Mouse (Mus musculus) testis, adult 2 months (tissue): ENCODE results near the gene Ncam1. TPM values are rescaled to one million over a fixed set of nuclear protein-coding genes. Genes with fewer than 3 reads are reported as not detected.

Experiments used
- H3K27ac ChIP-seq: fragments of 200-500 bp; 2 replicates; pipeline ENCODE4 v1.5.1; 2012; ENCODE audit warnings: low read depth, low read length; ENCODE audit not compliant: control insufficient read depth, insufficient read depth
- H3K27me3 ChIP-seq: fragments of 200-500 bp; 2 replicates; pipeline ENCODE4 v1.6.1; 2012; ENCODE audit warnings: mild to moderate bottlenecking, low read length, moderate library complexity; ENCODE audit not compliant: control insufficient read depth, insufficient read depth
- H3K36me3 ChIP-seq: fragments of 200-500 bp; 2 replicates; pipeline ENCODE4 v1.6.1; 2012; ENCODE audit warnings: mild to moderate bottlenecking, low read length; ENCODE audit not compliant: control insufficient read depth, insufficient read depth
- H3K4me1 ChIP-seq: fragments of 200-500 bp; 2 replicates; pipeline ENCODE4 v1.6.1; 2012; ENCODE audit warnings: low read length; ENCODE audit not compliant: control insufficient read depth, insufficient read depth
- H3K4me3 ChIP-seq: fragments of 200-500 bp; 2 replicates; pipeline ENCODE4 v1.5.1; 2012; ENCODE audit warnings: low read depth, mild to moderate bottlenecking, low read length, moderate library complexity, mixed read lengths; ENCODE audit not compliant: control insufficient read depth
- CTCF ChIP-seq: fragments of 200-500 bp; IDR thresholded peaks from 2 replicates; pipeline ENCODE4 v1.5.1; 2012; ENCODE audit warnings: low read depth, mild to moderate bottlenecking, inconsistent platforms, low read length, moderate library complexity; ENCODE audit not compliant: control insufficient read depth, insufficient read depth, insufficient replicate concordance
- POLR2A ChIP-seq: fragments of 200-500 bp; IDR thresholded peaks from 2 replicates; pipeline ENCODE4 v1.6.1; 2012; ENCODE audit warnings: low read depth, mild to moderate bottlenecking, inconsistent platforms, low read length, moderate library complexity; ENCODE audit not compliant: control insufficient read depth
- polyA plus RNA-seq: library from polyadenylated mRNA; depleted of rRNA; stranded (reverse); fragments of >200 nt; gene quantifications from 2 replicates; pipeline ENCODE4 v1.2.3, GENCODE M21; 2012

The Ncam1 gene
- polyA plus RNA-seq, 1 experiment = 5.5 TPM

- H3K36me3 ChIP-seq = no peaks in the 10 kb centered on the region
- no peaks in the 10 kb centered on the region for H3K27me3 ChIP-seq
- H3K4me1 ChIP-seq = no peaks in the 10 kb centered on the region
- no peak overlapping the region for H3K4me3 ChIP-seq
- TF ChIP-seq CTCF = no peak
- TF ChIP-seq POLR2A = no peak
- no peak overlapping the region for H3K27ac ChIP-seq
Observed at GRCm38 (mm10) chr9:49618266-49618665, 180.5 kb downstream of the Ncam1 start.

GRCm38 (mm10) chr9:49617216-49617615 lies 181.5 kb downstream of the Ncam1 start:
- H3K4me3 ChIP-seq = no peak overlapping the region

GRCm38 (mm10) chr9:49612387-49612786 lies 186.3 kb downstream of the Ncam1 start:
- H3K36me3 ChIP-seq = no peaks in the 10 kb centered on the region
- no peak for TF ChIP-seq CTCF
- no peak for TF ChIP-seq POLR2A
- H3K4me1 ChIP-seq = no peaks in the 10 kb centered on the region
- H3K4me3 ChIP-seq = no peak overlapping the region
- H3K27ac ChIP-seq = no peak overlapping the region
- H3K27me3 ChIP-seq = no peaks in the 10 kb centered on the region

More at GRCm38 (mm10) chr9:49617216-49617615, 181.5 kb downstream of the Ncam1 start:
- no peak overlapping the region for H3K27ac ChIP-seq
- H3K27me3 ChIP-seq = no peaks in the 10 kb centered on the region
- no peaks in the 10 kb centered on the region for H3K4me1 ChIP-seq
- TF ChIP-seq CTCF = no peak
- no peak for TF ChIP-seq POLR2A
- H3K36me3 ChIP-seq = no peaks in the 10 kb centered on the region

GRCm38 (mm10) chr9:49608191-49608590 lies 190.5 kb downstream of the Ncam1 start:
- no peaks in the 10 kb centered on the region for H3K36me3 ChIP-seq
- no peak for TF ChIP-seq POLR2A
- TF ChIP-seq CTCF = no peak
- no peaks in the 10 kb centered on the region for H3K4me1 ChIP-seq
- no peak overlapping the region for H3K4me3 ChIP-seq
- no peak overlapping the region for H3K27ac ChIP-seq
- H3K27me3 ChIP-seq = no peaks in the 10 kb centered on the region

GRCm38 (mm10) chr9:49606717-49607116 lies 192.0 kb downstream of the Ncam1 start:
- Histone ChIP-seq H3K4me3 (no peak overlapping the region), H3K36me3 (no peaks in the 10 kb centered on the region), H3K27ac (no peak overlapping the region), H3K27me3 (no peaks in the 10 kb centered on the region), H3K4me1 (no peaks in the 10 kb centered on the region)
- TF ChIP-seq CTCF = no peak
- TF ChIP-seq POLR2A = no peak

GRCm38 (mm10) chr9:49606317-49606716 lies 192.4 kb downstream of the Ncam1 start:
- Histone ChIP-seq H3K36me3 (no peaks in the 10 kb centered on the region), H3K4me1 (no peaks in the 10 kb centered on the region), H3K27ac (no peak overlapping the region), H3K27me3 (no peaks in the 10 kb centered on the region), H3K4me3 (no peak overlapping the region)
- TF ChIP-seq POLR2A (no peak), CTCF (no peak)

- no peak overlapping the region for H3K27ac ChIP-seq
- no peaks in the 10 kb centered on the region for H3K4me1 ChIP-seq
- TF ChIP-seq POLR2A = no peak
- no peak for TF ChIP-seq CTCF
- H3K27me3 ChIP-seq = no peaks in the 10 kb centered on the region
- H3K4me3 ChIP-seq = no peak overlapping the region
- H3K36me3 ChIP-seq = no peaks in the 10 kb centered on the region
Observed at GRCm38 (mm10) chr9:49605791-49606190, 192.9 kb downstream of the Ncam1 start.

GRCm38 (mm10) chr9:49605351-49605750 lies 193.4 kb downstream of the Ncam1 start:
- TF ChIP-seq POLR2A (no peak), CTCF (no peak)
- Histone ChIP-seq H3K36me3 (no peaks in the 10 kb centered on the region), H3K27ac (no peak overlapping the region), H3K4me1 (no peaks in the 10 kb centered on the region), H3K27me3 (no peaks in the 10 kb centered on the region), H3K4me3 (no peak overlapping the region)
